8 mouse cellular contexts compared by ENCODE assay signal in genomic region chr4:57141908-57142361, GRCm38 (mm10). TPM values are rescaled to one million over a fixed set of nuclear protein-coding genes. Genes with fewer than 3 reads are reported as not detected.
DNase-seq lines count a peak whose midpoint lies in the region; ATAC-seq and TF ChIP-seq lines count a peak whose summit lies in the region.

No protein-coding gene starts in this region.

- no peak for TF ChIP-seq EP300 in heart, postnatal 0 days (IDR thresholded peaks at IDR 0.05; ENCODE audit: low read depth)

- H3K4me1 ChIP-seq in erythroblast, embryonic 14.5 days (ENCODE audit: control insufficient read depth), result peaks cover 24% of the 10 kb centered on the region
- H3K4me1 ChIP-seq in heart, postnatal 0 days (ENCODE audit: control insufficient read depth, insufficient read depth), result no peaks in the 10 kb centered on the region
- H3K4me1 ChIP-seq in limb, embryonic 12.5 days (replicated peaks), result peaks cover 41% of the 10 kb centered on the region
- peaks cover 19% of the 10 kb centered on the region for H3K4me1 ChIP-seq in neural tube, embryonic 12.5 days

- 16% methylated on average over 26 of the region's 26 CpGs for WGBS in heart, postnatal 0 days
- WGBS in limb, embryonic 12.5 days, result 5% methylated on average over 26 of the region's 26 CpGs
- 3% methylated on average over 26 of the region's 26 CpGs for WGBS in neural tube, embryonic 12.5 days

- H3K9me3 ChIP-seq in erythroblast, embryonic 14.5 days (ENCODE audit: control insufficient read depth, low read length), result peaks cover 11% of the 10 kb centered on the region; the same call in 1 of the 2 replicates
- H3K9me3 ChIP-seq in heart, postnatal 0 days (replicated peaks; ENCODE audit: control insufficient read depth, low read length), result no peaks in the 10 kb centered on the region
- no peaks in the 10 kb centered on the region for H3K9me3 ChIP-seq in limb, embryonic 12.5 days
- no peaks in the 10 kb centered on the region for H3K9me3 ChIP-seq in neural tube, embryonic 12.5 days

- no peak overlapping the region for H3K27ac ChIP-seq in heart, postnatal 0 days (ENCODE audit: low read depth)
- no peak overlapping the region for H3K27ac ChIP-seq in limb, embryonic 12.5 days
- H3K27ac ChIP-seq in neural tube, embryonic 12.5 days, result no peak overlapping the region

- ATAC-seq in erythroblast, adult 5-6 weeks (replicated peaks; ENCODE audit: low FRiP score, poor library complexity, severe bottlenecking), result no peak
- ATAC-seq in heart, postnatal 0 days (ENCODE audit: insufficient read depth, low read depth), result no peak
- no peak for ATAC-seq in limb, embryonic 12.5 days (ENCODE audit: insufficient number of reproducible peaks, insufficient read depth, low FRiP score, low TSS enrichment, low read depth)
- ATAC-seq in neural tube, embryonic 12.5 days (ENCODE audit: low FRiP score, low read depth), result no peak
- ATAC-seq in frontal cortex, adult (ENCODE audit: low TSS enrichment), result no peak

- H3K27me3 ChIP-seq in erythroblast, embryonic 14.5 days (ENCODE audit: control insufficient read depth), result peaks cover 94% of the 10 kb centered on the region
- H3K27me3 ChIP-seq in heart, postnatal 0 days (ENCODE audit: control insufficient read depth, insufficient read depth, low read length), result peaks cover 45% of the 10 kb centered on the region
- peaks cover 18% of the 10 kb centered on the region for H3K27me3 ChIP-seq in limb, embryonic 12.5 days
- H3K27me3 ChIP-seq in neural tube, embryonic 12.5 days (replicated peaks), result peaks cover 26% of the 10 kb centered on the region

- no peak overlapping the region for H3K9ac ChIP-seq in heart, postnatal 0 days (replicated peaks; ENCODE audit: low read depth, low read length)
- H3K9ac ChIP-seq in limb, embryonic 12.5 days (replicated peaks), result peak overlapping the region; percentile 77; the same call in 1 of the 2 replicates
- H3K9ac ChIP-seq in neural tube, embryonic 12.5 days, result peak overlapping the region; percentile 61

- H3K4me3 ChIP-seq in erythroblast, embryonic 14.5 days (replicated peaks), result peak overlapping the region; percentile 52
- peak overlapping the region; percentile 61 for H3K4me3 ChIP-seq in heart, postnatal 0 days (ENCODE audit: low read depth, low read length)
- peak overlapping the region; percentile 72 for H3K4me3 ChIP-seq in limb, embryonic 12.5 days (replicated peaks)
- H3K4me3 ChIP-seq in neural tube, embryonic 12.5 days, result peak overlapping the region; percentile 73

- H3K4me2 ChIP-seq in heart, postnatal 0 days (ENCODE audit: low read depth, low read length), result peak overlapping the region; percentile 96
- peak overlapping the region; percentile 88 for H3K4me2 ChIP-seq in limb, embryonic 12.5 days
- H3K4me2 ChIP-seq in neural tube, embryonic 12.5 days (replicated peaks), result peak overlapping the region; percentile 82

- TF ChIP-seq CTCF in heart, postnatal 0 days (IDR thresholded peaks at IDR 0.05; ENCODE audit: low read depth), result no peak

- peak; percentile 22 for DNase-seq in urinary bladder, postnatal 14 days (ENCODE audit: low spot score)
- no peak for DNase-seq in urinary bladder, postnatal 4 days (ENCODE audit: low spot score in 2 of 2)
- no peak for DNase-seq in heart, postnatal 0 days (ENCODE audit: low spot score)

- no peaks in the 10 kb centered on the region for H3K36me3 ChIP-seq in erythroblast, embryonic 14.5 days (ENCODE audit: control insufficient read depth)
- H3K36me3 ChIP-seq in heart, postnatal 0 days (replicated peaks; ENCODE audit: control insufficient read depth, insufficient read depth, low read length), result no peaks in the 10 kb centered on the region
- no peaks in the 10 kb centered on the region for H3K36me3 ChIP-seq in limb, embryonic 12.5 days
- H3K36me3 ChIP-seq in neural tube, embryonic 12.5 days, result no peaks in the 10 kb centered on the region

RNA-seq across cellular contexts. Expression of gene Epb41l4b, which starts 1.3 kb away (rescaled TPM):
- 0.02 and 0.03 TPM in 2 replicates for polyA plus RNA-seq in erythroblast, embryonic 14.5 days (2012)
- total RNA-seq in erythroblast, adult 5-6 weeks (2015; ENCODE audit: low replicate concordance), result 0.63 TPM in 1 of 2 replicates, not detected in the other
- 3.9 TPM in 1 of 2 replicates, not detected in the other for total RNA-seq in erythroblast, adult 5-6 weeks (2017; ENCODE audit: low replicate concordance)
- 0.19 and 3.1 TPM in 2 replicates for total RNA-seq in heart, postnatal 0 days (2014; rRNA removed; ENCODE audit: low replicate concordance)
- polyA plus RNA-seq in heart, postnatal 0 days (2015; fragmentation: Nextera tagmentation; extraction: Ambion mirVana), result 0.34 and 0.37 TPM in 2 replicates
- polyA plus RNA-seq in limb, embryonic 12.5 days (2016; fragmentation: Nextera tagmentation; extraction: Ambion mirVana), result 2.2 and 2.4 TPM in 2 replicates
- 1.7 and 1.9 TPM in 2 replicates for polyA plus RNA-seq in neural tube, embryonic 12.5 days (2016; fragmentation: Nextera tagmentation; extraction: Ambion mirVana)
